Mouse (Mus musculus): ENCODE results near the gene Swsap1. TPM values are rescaled to one million over a fixed set of nuclear protein-coding genes. Genes with fewer than 3 reads are reported as not detected.

Swsap1 gene
- polyA plus RNA-seq, 1 experiment from 2014 or later = 6.9 TPM

DNA sequence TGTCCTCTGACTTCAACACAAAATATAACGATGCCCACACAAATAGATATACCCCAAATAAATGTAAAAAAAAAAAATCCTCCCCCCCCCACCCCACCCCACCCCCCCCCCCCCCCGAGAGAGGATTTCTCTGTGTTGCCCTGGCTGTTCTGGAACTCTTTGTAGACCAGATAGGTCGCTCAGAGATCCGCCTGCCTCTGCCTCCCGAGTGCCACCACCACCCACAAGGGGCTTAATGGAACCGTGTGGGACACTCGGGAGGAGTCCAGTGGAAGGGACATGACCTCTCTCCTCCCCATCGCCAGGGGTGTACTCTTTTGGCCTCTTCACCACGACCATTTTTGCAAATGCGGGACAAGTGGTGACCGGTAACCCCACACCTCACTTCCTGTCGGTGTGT lies 12.5 kb upstream of the Swsap1 start:
- Histone ChIP-seq H3K27me3 (ENCODE audit: insufficient read depth, poor library complexity, severe bottlenecking) (peaks cover 56% of the 10 kb centered on the region), H3K36me3 (no peaks in the 10 kb centered on the region), H3K4me1 (peaks cover 15% of the 10 kb centered on the region), H3K9me3 (no peaks in the 10 kb centered on the region), H3K4me3 (no peak overlapping the region), H3K27ac (no peak overlapping the region)
- no peak for DNase-seq (ENCODE audit: low spot score)
- 67% methylated on average over 11 of the region's 12 CpGs for WGBS

DNA sequence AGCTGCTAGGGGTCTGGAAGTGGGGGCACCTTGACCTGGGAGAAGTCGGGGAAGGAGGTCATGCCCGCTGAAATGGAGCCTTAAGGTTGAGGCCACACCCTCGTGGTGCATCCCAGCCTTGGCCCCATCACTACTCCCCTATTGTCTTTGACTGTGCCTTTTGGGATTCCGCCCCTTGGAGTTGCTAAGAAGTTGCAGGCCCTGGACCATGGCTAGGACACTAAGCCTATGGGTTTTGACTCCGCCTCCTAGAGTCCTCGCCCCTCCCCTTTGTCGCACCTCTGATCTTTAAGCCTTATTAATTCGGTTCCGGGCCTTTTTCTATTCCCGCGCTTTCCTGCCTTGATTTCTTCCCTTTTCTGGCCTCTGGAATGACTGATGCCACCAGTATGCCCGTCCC lies 11.9 kb upstream of the Swsap1 start:
- WGBS = 38% methylated on average over 12 of the region's 12 CpGs
- Histone ChIP-seq H3K27ac (no peak overlapping the region), H3K27me3 (ENCODE audit: insufficient read depth, poor library complexity, severe bottlenecking) (peaks cover 62% of the 10 kb centered on the region), H3K36me3 (no peaks in the 10 kb centered on the region), H3K9me3 (no peaks in the 10 kb centered on the region), H3K4me1 (peaks cover 15% of the 10 kb centered on the region), H3K4me3 (no peak overlapping the region; the same call in 1 of the 2 replicates)
- no peak for DNase-seq (ENCODE audit: low spot score)

GRCm38 (mm10) chr9:21944267-21944666 lies 11.3 kb upstream of the Swsap1 start:
- no peaks in the 10 kb centered on the region for H3K36me3 ChIP-seq
- H3K4me1 ChIP-seq = peaks cover 15% of the 10 kb centered on the region
- H3K4me3 ChIP-seq = peak overlapping the region; percentile 25; the same call in 1 of the 2 replicates
- H3K27ac ChIP-seq = no peak overlapping the region
- DNase-seq (ENCODE audit: low spot score) = peak; percentile 77
- 15% methylated on average over 23 of the region's 23 CpGs for WGBS
- peaks cover 66% of the 10 kb centered on the region for H3K27me3 ChIP-seq (ENCODE audit: insufficient read depth, poor library complexity, severe bottlenecking)
- H3K9me3 ChIP-seq = no peaks in the 10 kb centered on the region

- no peaks in the 10 kb centered on the region for H3K9me3 ChIP-seq
- H3K4me1 ChIP-seq = peaks cover 15% of the 10 kb centered on the region
- 4% methylated on average over 23 of the region's 28 CpGs for WGBS
- no peak for DNase-seq (ENCODE audit: low spot score)
- peak overlapping the region; percentile 38 for H3K4me3 ChIP-seq
- H3K27ac ChIP-seq = no peak overlapping the region
- peaks cover 72% of the 10 kb centered on the region for H3K27me3 ChIP-seq (ENCODE audit: insufficient read depth, poor library complexity, severe bottlenecking)
- no peaks in the 10 kb centered on the region for H3K36me3 ChIP-seq
These were observed 7.9 kb upstream of the Swsap1 start for GRCm38 (mm10) chr9:21947540-21948130.

- 49% methylated on average over 8 of the region's 8 CpGs for WGBS
- no peak for DNase-seq (ENCODE audit: low spot score)
- Histone ChIP-seq H3K27me3 (ENCODE audit: insufficient read depth, poor library complexity, severe bottlenecking) (peaks cover 67% of the 10 kb centered on the region), H3K4me1 (peaks cover 15% of the 10 kb centered on the region), H3K9me3 (no peaks in the 10 kb centered on the region), H3K36me3 (no peaks in the 10 kb centered on the region), H3K4me3 (no peak overlapping the region), H3K27ac (no peak overlapping the region)
These were observed 7.4 kb upstream of the Swsap1 start for GRCm38 (mm10) chr9:21948146-21948545.

DNA sequence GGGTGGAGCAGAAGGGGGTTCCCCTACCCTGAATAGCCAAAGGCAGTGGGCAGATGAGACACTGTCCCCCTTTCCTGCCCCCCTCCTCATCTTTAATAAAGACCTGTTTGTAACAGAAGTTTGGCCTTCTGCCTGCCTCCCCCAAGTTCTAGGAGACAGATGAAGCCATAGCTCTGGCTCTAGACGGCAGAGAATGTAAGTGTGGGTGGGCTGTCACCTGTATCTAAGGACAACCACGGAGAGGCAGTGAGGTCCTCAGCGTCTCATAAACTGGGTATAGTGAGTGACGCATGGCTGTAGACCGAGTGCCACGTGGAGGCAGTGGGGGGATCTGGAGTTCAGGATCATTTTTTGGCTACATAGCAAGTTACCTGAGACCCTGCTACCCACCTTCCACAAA lies 6.8 kb upstream of the Swsap1 start:
- peaks cover 10% of the 10 kb centered on the region for H3K4me1 ChIP-seq
- H3K27ac ChIP-seq = no peak overlapping the region
- DNase-seq (ENCODE audit: low spot score) = no peak
- no peaks in the 10 kb centered on the region for H3K9me3 ChIP-seq
- no peak overlapping the region for H3K4me3 ChIP-seq
- peaks cover 60% of the 10 kb centered on the region for H3K27me3 ChIP-seq (ENCODE audit: insufficient read depth, poor library complexity, severe bottlenecking)
- 62% methylated on average over 6 of the region's 6 CpGs for WGBS
- no peaks in the 10 kb centered on the region for H3K36me3 ChIP-seq

DNA sequence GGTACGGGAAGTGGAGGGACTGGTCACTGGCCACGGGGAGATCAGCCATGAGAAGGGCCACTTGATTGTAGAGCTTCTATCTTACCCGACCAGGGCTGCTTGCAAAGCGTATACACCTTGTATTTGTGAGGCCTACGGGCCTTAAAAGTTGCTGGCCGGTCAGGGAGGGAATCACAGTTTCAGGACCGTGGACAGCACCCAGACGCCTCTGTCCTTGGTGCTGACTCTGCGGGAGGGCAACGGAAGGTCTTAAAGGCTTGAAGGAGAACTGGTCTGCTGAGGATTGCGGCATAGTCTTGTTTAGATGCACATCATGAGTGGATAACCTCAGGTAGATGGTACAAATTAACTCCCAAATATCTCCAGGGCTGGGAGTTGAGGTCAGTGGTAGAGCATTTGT lies 5.2 kb upstream of the Swsap1 start:
- Histone ChIP-seq H3K27me3 (ENCODE audit: insufficient read depth, poor library complexity, severe bottlenecking) (peaks cover 47% of the 10 kb centered on the region), H3K9me3 (no peaks in the 10 kb centered on the region), H3K27ac (no peak overlapping the region), H3K4me1 (peaks cover 6% of the 10 kb centered on the region), H3K4me3 (no peak overlapping the region), H3K36me3 (no peaks in the 10 kb centered on the region)
- no peak for DNase-seq (ENCODE audit: low spot score)
- WGBS = 13% methylated on average over 11 of the region's 11 CpGs

GRCm38 (mm10) chr9:21951977-21952376 lies 3.6 kb upstream of the Swsap1 start:
- Histone ChIP-seq H3K4me3 (no peak overlapping the region), H3K36me3 (no peaks in the 10 kb centered on the region), H3K4me1 (peaks cover 13% of the 10 kb centered on the region), H3K27me3 (ENCODE audit: insufficient read depth, poor library complexity, severe bottlenecking) (peaks cover 30% of the 10 kb centered on the region), H3K9me3 (no peaks in the 10 kb centered on the region), H3K27ac (no peak overlapping the region)
- 78% methylated on average over 3 of the region's 3 CpGs for WGBS
- DNase-seq (ENCODE audit: low spot score) = no peak

DNA sequence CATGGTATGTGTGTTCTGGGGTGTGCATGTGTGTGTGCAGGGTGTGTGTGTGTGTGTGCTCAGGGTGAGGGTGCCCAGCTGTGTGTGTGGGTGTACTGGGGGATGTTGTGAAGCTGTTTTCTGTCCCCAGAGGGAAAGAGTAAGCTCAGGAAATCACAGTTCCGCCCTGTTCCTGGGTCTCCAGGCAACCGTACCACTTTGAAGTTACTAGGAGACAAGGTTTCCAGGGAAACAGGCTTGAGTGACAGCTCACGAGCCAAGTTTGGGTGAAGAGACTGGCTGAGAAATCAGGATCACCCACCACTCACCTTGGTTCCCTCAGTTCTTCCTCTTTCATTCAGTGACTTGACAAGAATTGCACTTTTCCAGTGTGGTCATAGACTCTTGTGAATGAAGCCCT lies 2.0 kb upstream of the Swsap1 start:
- DNase-seq (ENCODE audit: low spot score) = no peak

DNA sequence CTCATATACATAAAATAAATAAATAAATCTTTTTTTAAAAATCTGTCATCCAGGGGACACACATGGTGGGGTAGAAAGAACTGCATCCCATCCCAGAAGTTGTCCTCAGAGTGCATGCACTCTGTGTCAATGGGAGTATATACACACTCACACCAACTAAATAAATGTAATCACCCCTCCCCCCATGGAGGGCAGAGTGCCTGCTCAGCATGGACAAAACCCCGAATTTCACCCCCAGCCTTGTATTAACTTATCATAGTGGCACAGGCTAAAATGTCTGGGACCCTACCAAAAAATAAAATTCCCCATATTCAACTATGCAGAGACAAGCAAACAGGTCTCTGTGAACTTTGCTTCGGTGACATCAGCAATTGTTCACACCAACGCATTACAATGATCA lies 920 bp upstream of the Swsap1 start:
- WGBS = 81% methylated on average over 3 of the region's 3 CpGs
- H3K4me3 ChIP-seq = no peak overlapping the region
- H3K27me3 ChIP-seq (ENCODE audit: insufficient read depth, poor library complexity, severe bottlenecking) = peaks cover 12% of the 10 kb centered on the region
- H3K9me3 ChIP-seq = no peaks in the 10 kb centered on the region
- H3K27ac ChIP-seq = no peak overlapping the region
- H3K36me3 ChIP-seq = peaks cover 21% of the 10 kb centered on the region
- no peak for DNase-seq (ENCODE audit: low spot score)
- H3K4me1 ChIP-seq = peaks cover 10% of the 10 kb centered on the region; the same call in 1 of the 2 replicates

More for the DNA sequence above, 2.0 kb upstream of the Swsap1 start:
- H3K27ac ChIP-seq = no peak overlapping the region
- H3K4me3 ChIP-seq = no peak overlapping the region
- H3K4me1 ChIP-seq = peaks cover 10% of the 10 kb centered on the region; the same call in 1 of the 2 replicates
- peaks cover 12% of the 10 kb centered on the region; the same call in 1 of the 2 replicates for H3K36me3 ChIP-seq
- WGBS = 4% methylated on average over 3 of the region's 3 CpGs
- H3K27me3 ChIP-seq (ENCODE audit: insufficient read depth, poor library complexity, severe bottlenecking) = peaks cover 14% of the 10 kb centered on the region
- no peaks in the 10 kb centered on the region for H3K9me3 ChIP-seq

- DNase-seq (ENCODE audit: low spot score) = no peak
- Histone ChIP-seq H3K27ac (peak overlapping the region; percentile 94), H3K4me3 (peak overlapping the region; percentile 73), H3K4me1 (peaks cover 10% of the 10 kb centered on the region; the same call in 1 of the 2 replicates), H3K27me3 (ENCODE audit: insufficient read depth, poor library complexity, severe bottlenecking) (peaks cover 15% of the 10 kb centered on the region), H3K9me3 (no peaks in the 10 kb centered on the region), H3K36me3 (peaks cover 24% of the 10 kb centered on the region)
- 2% methylated on average over 18 of the region's 18 CpGs for WGBS
These were observed 358 bp upstream of the Swsap1 start for GRCm38 (mm10) chr9:21955225-21955569.

DNA sequence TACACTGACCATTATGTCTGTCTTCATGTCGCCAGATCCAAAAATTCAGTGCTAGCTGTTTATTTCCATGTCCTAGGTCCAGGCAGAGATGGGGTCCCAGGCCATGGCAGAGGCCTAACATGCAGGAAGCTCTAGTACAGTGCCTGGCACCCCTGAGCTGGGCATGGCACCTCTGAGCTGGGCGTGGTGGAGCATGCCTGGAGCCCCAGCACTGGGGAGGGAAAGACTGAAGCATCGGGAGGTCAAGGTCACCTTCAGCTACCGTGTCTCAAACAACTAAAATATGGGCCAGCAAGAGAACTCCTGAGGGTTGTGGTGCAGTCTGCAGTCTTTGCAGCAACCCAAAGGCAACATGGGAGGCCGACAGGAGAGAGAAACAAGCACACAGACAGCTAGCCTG lies 2.8 kb downstream of the Swsap1 start:
- WGBS = 72% methylated on average over 5 of the region's 5 CpGs
- no peak for DNase-seq (ENCODE audit: low spot score)
- H3K9me3 ChIP-seq = no peaks in the 10 kb centered on the region
- peaks cover 44% of the 10 kb centered on the region for H3K27me3 ChIP-seq (ENCODE audit: insufficient read depth, poor library complexity, severe bottlenecking)
- no peak overlapping the region for H3K27ac ChIP-seq
- peaks cover 41% of the 10 kb centered on the region for H3K4me1 ChIP-seq
- peak overlapping the region; percentile 24; the same call in 1 of the 2 replicates for H3K4me3 ChIP-seq
- H3K36me3 ChIP-seq = peaks cover 24% of the 10 kb centered on the region

DNA sequence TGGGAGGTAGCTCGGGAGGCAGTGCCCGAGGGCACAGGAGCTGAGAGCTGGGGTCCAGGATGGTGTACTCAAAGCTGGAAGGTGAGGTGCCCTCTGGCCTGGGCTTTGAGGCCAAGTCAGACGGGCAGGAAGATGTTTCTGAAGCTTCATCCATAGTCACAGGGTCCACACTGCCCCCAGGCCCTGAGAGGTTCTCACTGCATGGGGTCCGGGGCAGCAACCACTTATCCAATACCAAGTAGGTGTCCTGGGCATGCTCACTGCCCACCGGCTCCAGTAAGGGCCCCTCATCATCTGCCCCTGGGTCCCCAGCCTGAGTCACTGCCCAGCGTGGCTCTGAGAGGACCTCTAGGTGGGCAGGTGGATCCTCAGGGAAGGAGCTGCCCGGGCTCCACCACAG lies 3.7 kb downstream of the Swsap1 start:
- WGBS = 80% methylated on average over 7 of the region's 7 CpGs
- Histone ChIP-seq H3K36me3 (peaks cover 24% of the 10 kb centered on the region), H3K27ac (no peak overlapping the region), H3K27me3 (ENCODE audit: insufficient read depth, poor library complexity, severe bottlenecking) (peaks cover 46% of the 10 kb centered on the region), H3K4me1 (peaks cover 49% of the 10 kb centered on the region), H3K4me3 (no peak overlapping the region), H3K9me3 (no peaks in the 10 kb centered on the region)
- DNase-seq (ENCODE audit: low spot score) = no peak

DNA sequence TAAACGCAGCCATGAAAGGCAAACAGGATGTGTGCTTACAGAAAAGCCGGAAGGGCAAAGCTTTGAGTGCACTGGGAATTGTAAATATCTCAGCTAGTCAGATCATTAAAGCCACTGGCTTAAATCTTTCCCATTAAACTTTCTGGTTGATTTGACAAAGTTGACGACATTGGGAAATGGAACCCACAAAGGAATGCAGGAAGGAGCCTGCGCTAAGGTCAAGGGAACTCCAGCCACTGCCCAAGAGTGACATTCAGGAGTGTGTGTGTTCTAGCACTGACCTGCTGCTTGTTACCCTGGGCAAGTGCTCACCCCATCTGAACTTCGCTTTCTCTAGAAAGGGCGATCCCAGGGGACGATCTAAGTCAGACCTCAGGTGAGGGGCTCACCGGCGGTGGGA lies 4.6 kb downstream of the Swsap1 start:
- Histone ChIP-seq H3K9me3 (no peaks in the 10 kb centered on the region), H3K36me3 (peaks cover 24% of the 10 kb centered on the region), H3K27ac (peak overlapping the region; percentile 82; the same call in 1 of the 2 replicates), H3K27me3 (ENCODE audit: insufficient read depth, poor library complexity, severe bottlenecking) (peaks cover 46% of the 10 kb centered on the region), H3K4me3 (peak overlapping the region; percentile 58), H3K4me1 (peaks cover 49% of the 10 kb centered on the region)
- whole genome bisulfite sequencing = 48% methylated on average over 9 of the region's 9 CpGs
- no peak for DNase-seq (ENCODE audit: low spot score)

Measured in heart, embryonic 10.5 days (tissue).